In genomic region chr2:16568263-16568662, GRCm38 (mm10) we compare ENCODE assay signal across 30 mouse cellular contexts.
A peak's percentile ranks its signal among the peaks of the same experiment; 100 is the strongest.
DNase-seq lines count a peak whose midpoint lies in the region; ATAC-seq lines count a peak whose summit lies in the region.
"Had no signal": no experiment of that assay in that cellular context is flagged by ENCODE, and none has a peak within 500 bp of the region (broad histone marks: within the 10 kb centered on the region; RNA-seq: fewer than 3 reads in every experiment).

No protein-coding gene starts in this region.

- peak overlapping the region; percentile 74 for H3K4me3 ChIP-seq in megakaryocyte, embryonic 14.5 days (replicated peaks)
- H3K4me3 ChIP-seq in heart, embryonic 10.5 days: no peak overlapping the region
- H3K4me3 ChIP-seq: erythroblast, embryonic 14.5 days; forebrain, embryonic 12.5 days; hindbrain, embryonic 12.5 days; midbrain, embryonic 10.5 days; neural tube, embryonic 13.5 days had no signal

- no peaks in the 10 kb centered on the region for H3K36me3 ChIP-seq in megakaryocyte, embryonic 14.5 days (replicated peaks; ENCODE audit: low read length)
- no peaks in the 10 kb centered on the region for H3K36me3 ChIP-seq in heart, embryonic 10.5 days
- H3K36me3 ChIP-seq: forebrain, embryonic 12.5 days; G1E; hindbrain, embryonic 12.5 days; midbrain, embryonic 10.5 days; neural tube, embryonic 13.5 days had no signal

- DNase-seq in T-cell, adult 2 months (ENCODE audit: low spot score): peak; percentile 1
- DNase-seq in cerebellum, adult 11 months: no peak
- DNase-seq in heart, embryonic 10.5 days (ENCODE audit: low spot score): no peak
- DNase-seq in kidney, postnatal 25 days: no peak
- DNase-seq: adrenal gland, adult 2 months; cerebellum, adult 8-10 months; forebrain, postnatal 0 days; heart, postnatal 14 days; kidney, adult 9 months; kidney, postnatal 10 days; layer of hippocampus, adult 9-11 months; liver; lung, adult 2 months; lung, postnatal 10 days; right cerebral cortex, postnatal 14 days; thymus, postnatal 14 days had no signal

- no peaks in the 10 kb centered on the region for H3K27me3 ChIP-seq in megakaryocyte, embryonic 14.5 days (replicated peaks)
- no peaks in the 10 kb centered on the region for H3K27me3 ChIP-seq in heart, embryonic 10.5 days (ENCODE audit: insufficient read depth, poor library complexity, severe bottlenecking)
- H3K27me3 ChIP-seq: forebrain, embryonic 12.5 days; hindbrain, embryonic 12.5 days; neural tube, embryonic 13.5 days had no signal

- no peaks in the 10 kb centered on the region; the same call in 1 of the 2 replicates for H3K4me1 ChIP-seq in megakaryocyte, embryonic 14.5 days
- no peaks in the 10 kb centered on the region for H3K4me1 ChIP-seq in heart, embryonic 10.5 days
- H3K4me1 ChIP-seq: hindbrain, embryonic 12.5 days; midbrain, embryonic 10.5 days; neural tube, embryonic 13.5 days had no signal

- no peak for ATAC-seq in megakaryocyte, adult 5-6 weeks (ENCODE audit: poor library complexity, severe bottlenecking)
- ATAC-seq in inflammation-experienced regulatory T-cells, adult 6 months: peak; percentile 64
- ATAC-seq: forebrain, postnatal 0 days; hindbrain, postnatal 0 days; intestine, postnatal 0 days; midbrain, embryonic 16.5 days had no signal

- WGBS in heart, embryonic 10.5 days: 82% methylated on average over 2 of the region's 2 CpGs

- H3K27ac ChIP-seq in heart, embryonic 10.5 days: no peak overlapping the region
- H3K27ac ChIP-seq: forebrain, embryonic 12.5 days; hindbrain, embryonic 12.5 days; hindbrain, postnatal 0 days; liver, embryonic 14.5 days; macrophage; midbrain, embryonic 10.5 days; neural tube, embryonic 13.5 days had no signal

- no peaks in the 10 kb centered on the region for H3K9me3 ChIP-seq in megakaryocyte, embryonic 14.5 days
- H3K9me3 ChIP-seq in heart, embryonic 10.5 days: no peaks in the 10 kb centered on the region
- H3K9me3 ChIP-seq: forebrain, embryonic 12.5 days; G1E; hindbrain, embryonic 12.5 days; midbrain, embryonic 10.5 days; neural tube, embryonic 13.5 days had no signal
